Mouse (Mus musculus) ES-Bruce4 (cell line): Measurements from ENCODE around the gene Pif1. TPM values are rescaled to one million over a fixed set of nuclear protein-coding genes. Genes with fewer than 3 reads are reported as not detected.

ENCODE experiments used
- H3K27ac ChIP-seq: 2 replicates; pipeline ENCODE4 v1.5.1; 2012; ENCODE audit warnings: low read length, inconsistent platforms; ENCODE audit not compliant: insufficient read depth
- H3K27me3 ChIP-seq: 2 replicates; pipeline ENCODE4 v1.6.1; 2012; ENCODE audit warnings: mild to moderate bottlenecking, low read length, inconsistent platforms; ENCODE audit not compliant: control insufficient read depth, poor library complexity, insufficient read depth, severe bottlenecking
- H3K36me3 ChIP-seq: 2 replicates; pipeline ENCODE4 v1.6.1; 2012; ENCODE audit warnings: inconsistent platforms, mild to moderate bottlenecking, low read length, moderate library complexity; ENCODE audit not compliant: control insufficient read depth, poor library complexity, insufficient read depth, severe bottlenecking
- H3K4me1 ChIP-seq: one replicate; pipeline ENCODE4 v1.8.1; 2011; ENCODE audit warnings: low read length; ENCODE audit not compliant: control insufficient read depth, insufficient read depth
- H3K4me3 ChIP-seq: 2 replicates; pipeline ENCODE4 v1.5.1; 2011; ENCODE audit warnings: low read depth, mild to moderate bottlenecking, low read length
- H3K9ac ChIP-seq: 2 replicates; pipeline ENCODE4 v1.6.1; 2012; ENCODE audit warnings: low read depth, mild to moderate bottlenecking, inconsistent platforms; ENCODE audit not compliant: poor library complexity, severe bottlenecking
- H3K9me3 ChIP-seq: replicated peaks from 2 replicates; pipeline ENCODE4 v1.6.1; 2012; ENCODE audit warnings: mild to moderate bottlenecking, low read length, inconsistent platforms; ENCODE audit not compliant: control insufficient read depth, poor library complexity, insufficient read depth, severe bottlenecking
- CTCF ChIP-seq: IDR thresholded peaks from one replicate; pipeline ENCODE4 v1.8.1; 2011; ENCODE audit warnings: low read depth, low read length
- EP300 ChIP-seq: IDR thresholded peaks from 2 replicates; pipeline ENCODE4 v1.6.1; 2011; ENCODE audit warnings: low read depth, low read length; ENCODE audit not compliant: insufficient read depth
- POLR2A ChIP-seq: IDR thresholded peaks from one replicate; pipeline ENCODE4 v1.8.1; 2011; ENCODE audit warnings: low read length; ENCODE audit not compliant: insufficient read depth
- polyA plus RNA-seq: library from polyadenylated mRNA; stranded (reverse); fragments of >200 nt; gene quantifications from 2 replicates; pipeline ENCODE4 v1.2.4, GENCODE M21; 2011; ENCODE audit warnings: low read depth; ENCODE audit not compliant: missing spikeins, insufficient read depth, insufficient read length

The Pif1 gene
- polyA plus RNA-seq, 1 experiment: 32.3 TPM

GRCm38 (mm10) chr9:65575393-65576196 is 11.4 kb upstream of the Pif1 start:
- Histone ChIP-seq H3K9me3 (no peaks in the 10 kb centered on the region), H3K4me1 (no peaks in the 10 kb centered on the region), H3K36me3 (no peaks in the 10 kb centered on the region), H3K9ac (no peak overlapping the region), H3K27me3 (no peaks in the 10 kb centered on the region), H3K27ac (no peak overlapping the region), H3K4me3 (no peak overlapping the region)
- no peak for TF ChIP-seq CTCF
- no peak for TF ChIP-seq EP300
- TF ChIP-seq POLR2A: no peak

GRCm38 (mm10) chr9:65576861-65577510 is 10.0 kb upstream of the Pif1 start:
- no peaks in the 10 kb centered on the region for H3K36me3 ChIP-seq
- no peak overlapping the region for H3K27ac ChIP-seq
- H3K9ac ChIP-seq: no peak overlapping the region
- no peaks in the 10 kb centered on the region for H3K27me3 ChIP-seq
- no peak overlapping the region for H3K4me3 ChIP-seq
- no peak for TF ChIP-seq EP300
- no peak for TF ChIP-seq CTCF
- no peak for TF ChIP-seq POLR2A
- no peaks in the 10 kb centered on the region for H3K9me3 ChIP-seq
- no peaks in the 10 kb centered on the region for H3K4me1 ChIP-seq

- Histone ChIP-seq H3K9me3 (no peaks in the 10 kb centered on the region), H3K27me3 (no peaks in the 10 kb centered on the region), H3K4me3 (no peak overlapping the region), H3K36me3 (no peaks in the 10 kb centered on the region), H3K27ac (no peak overlapping the region), H3K9ac (no peak overlapping the region), H3K4me1 (no peaks in the 10 kb centered on the region)
- TF ChIP-seq EP300 (no peak), POLR2A (no peak), CTCF (no peak)
Observed at GRCm38 (mm10) chr9:65577511-65578196, 9.3 kb upstream of the Pif1 start.

GRCm38 (mm10) chr9:65578801-65579249 is 8.1 kb upstream of the Pif1 start:
- Histone ChIP-seq H3K4me1 (no peaks in the 10 kb centered on the region), H3K27ac (no peak overlapping the region), H3K9me3 (no peaks in the 10 kb centered on the region), H3K27me3 (no peaks in the 10 kb centered on the region), H3K4me3 (peak overlapping the region; percentile 35), H3K36me3 (no peaks in the 10 kb centered on the region), H3K9ac (peak overlapping the region; percentile 15; the same call in 1 of the 2 replicates)
- TF ChIP-seq CTCF (no peak), EP300 (no peak), POLR2A (no peak)

GRCm38 (mm10) chr9:65579781-65580371 is 7.1 kb upstream of the Pif1 start, which contains the start of gene Plekho2:
Gene Plekho2 (minus strand): TSS chr9:65580040.
- Histone ChIP-seq H3K4me1 (no peaks in the 10 kb centered on the region), H3K9me3 (no peaks in the 10 kb centered on the region), H3K9ac (peak within 1 kb of the TSS; percentile 65), H3K27me3 (no peaks in the 10 kb centered on the region), H3K27ac (peak within 1 kb of the TSS; percentile 52), H3K4me3 (peak within 1 kb of the TSS; percentile 84), H3K36me3 (no peaks in the 10 kb centered on the region)
- TF ChIP-seq CTCF: no peak
- TF ChIP-seq EP300: 0 out of 2 replicates have a peak, but pooled peaks have one; percentile 22
- TF ChIP-seq POLR2A: peak; percentile 40
